Mouse (Mus musculus) bone marrow, adult 2 months (tissue): ENCODE data around the gene Ssbp2. TPM values are rescaled to one million over a fixed set of nuclear protein-coding genes. Genes with fewer than 3 reads are reported as not detected.

Experiments used
- H3K27ac ChIP-seq: fragments of 200-500 bp; 2 replicates; pipeline ENCODE4 v1.5.1; 2012; ENCODE audit warnings: low read depth, mild to moderate bottlenecking, control low read depth, inconsistent platforms, low read length; ENCODE audit not compliant: control insufficient read depth, poor library complexity, insufficient read depth
- H3K4me1 ChIP-seq: fragments of 200-500 bp; 2 replicates; pipeline ENCODE4 v1.6.1; 2011; ENCODE audit warnings: low read length; ENCODE audit not compliant: control insufficient read depth, insufficient read depth
- H3K4me3 ChIP-seq: fragments of 200-500 bp; replicated peaks from 2 replicates; pipeline ENCODE3; 2011; ENCODE audit warnings: mild to moderate bottlenecking, low read depth, low read length, control low read depth; ENCODE audit not compliant: control insufficient read depth
- CTCF ChIP-seq: fragments of 200-500 bp; IDR thresholded peaks from 2 replicates; pipeline ENCODE4 v1.5.1; 2011; ENCODE audit warnings: low read length, control low read depth; ENCODE audit not compliant: control insufficient read depth, insufficient read depth
- POLR2A ChIP-seq: fragments of 200-500 bp; IDR thresholded peaks from 2 replicates; pipeline ENCODE4 v1.6.1; 2011; ENCODE audit warnings: low read depth, mild to moderate bottlenecking, control low read depth, low read length, borderline replicate concordance; ENCODE audit not compliant: control insufficient read depth
- WGBS: fragments of 180-500 bp; shearing (Covaris S2); methylation state at CpG from one replicate; pipeline ENCODE4 v1.1.7; 2018; 5-methylcytosine and 5-hydroxymethylcytosine counted together
- polyA plus RNA-seq: library from polyadenylated mRNA; stranded (reverse); fragments of >200 nt; gene quantifications from 2 replicates; pipeline ENCODE4 v1.2.4, GENCODE M21; 2011; ENCODE audit warnings: low replicate concordance; ENCODE audit not compliant: missing spikeins, insufficient read depth, insufficient read length

The Ssbp2 gene
- polyA plus RNA-seq, 1 experiment = 12.8 TPM

GRCm38 (mm10) chr13:91723108-91723735, 263.1 kb downstream of the Ssbp2 start:
- H3K27ac ChIP-seq = no peak overlapping the region
- 62% methylated on average over 8 of the region's 8 CpGs for WGBS
- H3K4me3 ChIP-seq = no peak overlapping the region
- no peaks in the 10 kb centered on the region for H3K4me1 ChIP-seq
- peak; percentile 31; the same call in 1 of the 2 replicates for TF ChIP-seq CTCF
- no peak for TF ChIP-seq POLR2A

- WGBS = 70% methylated on average over 7 of the region's 7 CpGs
- no peak overlapping the region for H3K27ac ChIP-seq
- TF ChIP-seq POLR2A = no peak
- no peak for TF ChIP-seq CTCF
- H3K4me1 ChIP-seq = no peaks in the 10 kb centered on the region
- no peak overlapping the region for H3K4me3 ChIP-seq
Measured at GRCm38 (mm10) chr13:91723736-91724119, 263.6 kb downstream of the Ssbp2 start.

- Histone ChIP-seq H3K27ac (no peak overlapping the region), H3K4me1 (no peaks in the 10 kb centered on the region), H3K4me3 (no peak overlapping the region)
- TF ChIP-seq CTCF (no peak), POLR2A (no peak)
- WGBS = 72% methylated on average over 3 of the region's 3 CpGs
Measured at GRCm38 (mm10) chr13:91724211-91724610, 264.1 kb downstream of the Ssbp2 start.

GRCm38 (mm10) chr13:91725130-91725529, 265.0 kb downstream of the Ssbp2 start:
- 72% methylated on average over 3 of the region's 3 CpGs for WGBS
- TF ChIP-seq CTCF = no peak
- no peak for TF ChIP-seq POLR2A
- H3K4me3 ChIP-seq = no peak overlapping the region
- no peaks in the 10 kb centered on the region for H3K4me1 ChIP-seq
- no peak overlapping the region for H3K27ac ChIP-seq

- no peaks in the 10 kb centered on the region for H3K4me1 ChIP-seq
- no peak overlapping the region for H3K4me3 ChIP-seq
- TF ChIP-seq POLR2A = no peak
- TF ChIP-seq CTCF = no peak
- no peak overlapping the region for H3K27ac ChIP-seq
Measured at GRCm38 (mm10) chr13:91727899-91728298, 267.8 kb downstream of the Ssbp2 start.

GRCm38 (mm10) chr13:91737191-91737590, 277.1 kb downstream of the Ssbp2 start:
- 90% methylated on average over 1 of the region's 1 CpGs for WGBS
- TF ChIP-seq POLR2A (no peak), CTCF (no peak)
- Histone ChIP-seq H3K4me1 (no peaks in the 10 kb centered on the region), H3K27ac (no peak overlapping the region), H3K4me3 (no peak overlapping the region)

- no peak for TF ChIP-seq POLR2A
- no peak for TF ChIP-seq CTCF
- WGBS = 75% methylated on average over 6 of the region's 6 CpGs
- Histone ChIP-seq H3K4me1 (no peaks in the 10 kb centered on the region), H3K4me3 (no peak overlapping the region), H3K27ac (no peak overlapping the region)
Measured at GRCm38 (mm10) chr13:91740851-91741250, 280.8 kb downstream of the Ssbp2 start.

GRCm38 (mm10) chr13:91741280-91742047, 281.4 kb downstream of the Ssbp2 start, which contains the start of gene Acot12:
TSS of gene Acot12 (plus strand) at chr13:91741512.
- WGBS = 17% methylated on average over 45 of the region's 45 CpGs
- Histone ChIP-seq H3K27ac (no peak within 1 kb of the TSS), H3K4me1 (no peaks in the 10 kb centered on the region), H3K4me3 (no peak within 1 kb of the TSS)
- TF ChIP-seq POLR2A = no peak
- no peak for TF ChIP-seq CTCF
